Mouse (Mus musculus) v-Abl transformed pro-B cells (cell line): ENCODE data around the gene Ap3b1.

Source experiments
- in situ Hi-C, 2 experiments: fragments of 400-800 bp; cut with MboI; formaldehyde crosslinking; loops; one replicate each; pipeline ENCODE4 v1.15.1; 2025; ENCODE audit not compliant: unreplicated experiment in 2 of 2

Ap3b1 gene

DNA sequence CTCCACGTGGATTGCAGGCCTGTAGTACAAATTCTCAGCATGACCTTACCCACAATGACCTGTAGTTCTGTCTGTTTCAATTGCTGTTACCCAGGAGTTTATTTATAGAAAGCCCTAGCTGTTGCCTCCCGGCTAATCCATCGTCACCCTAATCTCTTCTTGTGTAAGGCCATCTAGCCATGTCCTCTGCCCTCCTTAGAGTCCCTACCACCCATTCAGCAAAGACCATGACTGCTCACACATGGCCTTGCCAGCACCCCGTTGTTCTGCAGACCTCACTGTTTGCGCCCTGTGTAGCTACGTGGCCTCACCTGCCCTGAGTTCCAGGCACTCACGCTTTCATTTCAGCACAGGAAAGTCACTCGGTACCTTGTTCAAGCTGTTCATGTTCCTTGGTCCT lies 160.5 kb downstream of the Ap3b1 start:
- in situ Hi-C loops: no loop called here

DNA sequence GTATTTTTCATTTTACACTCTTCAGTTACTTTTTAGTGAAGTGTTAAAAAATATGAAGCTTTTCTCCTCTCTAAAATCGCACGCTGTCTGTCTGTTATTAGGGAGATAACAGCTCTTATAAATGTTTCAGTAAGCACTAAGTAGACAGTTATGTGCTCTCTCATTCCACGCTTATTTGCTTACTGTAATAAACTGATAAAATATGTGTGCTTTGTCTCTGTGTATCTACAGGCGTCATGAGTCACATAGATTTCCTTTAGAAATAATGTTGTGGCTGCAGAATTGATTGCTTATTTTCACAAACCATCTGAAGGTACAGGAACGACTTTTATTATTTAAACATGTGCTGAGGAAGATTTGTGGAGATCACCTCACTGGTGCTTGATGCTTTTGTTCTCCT lies 164.5 kb downstream of the Ap3b1 start:
- in situ Hi-C loops: no loop called here

DNA sequence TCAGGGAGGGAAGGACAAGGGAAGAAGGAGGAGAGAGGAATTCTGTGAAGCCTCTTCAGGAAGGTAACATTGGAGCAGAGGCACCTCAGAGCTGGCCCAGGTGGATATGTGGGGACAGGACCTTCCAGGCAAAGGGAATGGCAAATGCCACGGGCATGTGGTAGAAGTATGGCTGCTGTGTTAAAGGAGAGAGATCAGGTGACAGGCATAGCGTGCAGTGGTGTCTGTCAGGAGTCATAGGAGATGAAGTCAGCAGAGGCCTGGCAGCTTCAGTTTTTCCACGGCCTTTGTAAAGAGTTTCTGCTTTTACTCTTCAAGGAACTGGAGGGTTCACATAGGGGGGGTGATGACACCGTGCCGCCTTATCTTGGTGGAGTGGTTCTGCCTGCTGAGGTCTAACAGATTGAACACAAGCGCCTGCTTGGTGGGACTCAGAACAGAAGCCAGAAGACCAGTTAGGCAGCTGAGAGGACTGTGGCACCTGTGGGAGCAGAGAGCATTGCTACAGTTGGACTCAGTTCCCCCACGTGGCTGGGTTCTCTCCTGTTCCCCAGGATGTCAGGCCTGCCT lies 166.0 kb downstream of the Ap3b1 start:
- in situ Hi-C loops: loop anchor here in 1 of 2 experiments (25.0 kb wide), 1 partner anchor 963 kb away; the partner anchor contains the start of gene S100z

DNA sequence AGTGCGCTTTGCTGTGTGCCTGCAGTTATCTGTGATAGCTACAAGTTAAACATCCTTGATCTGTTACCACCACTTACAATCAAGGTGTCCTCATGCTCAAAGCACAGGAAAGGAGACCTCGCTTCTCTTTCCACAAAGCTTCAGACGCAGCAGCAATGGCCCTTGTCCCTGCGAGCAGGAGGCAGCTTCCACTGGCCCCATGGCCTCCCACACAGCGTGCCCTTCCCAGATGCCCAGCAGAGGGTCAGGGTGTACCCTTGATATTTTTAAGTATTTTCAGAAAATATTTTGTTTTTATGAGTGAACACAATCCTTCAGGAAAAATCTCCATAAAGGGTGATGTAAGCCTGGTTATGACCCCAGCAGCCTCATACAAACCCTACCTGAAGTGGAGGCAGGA lies 170.4 kb downstream of the Ap3b1 start:
- in situ Hi-C loops: loop anchor here in 1 of 2 experiments (25.0 kb wide), 1 partner anchor 958 kb away; the partner anchor contains the start of gene S100z

DNA sequence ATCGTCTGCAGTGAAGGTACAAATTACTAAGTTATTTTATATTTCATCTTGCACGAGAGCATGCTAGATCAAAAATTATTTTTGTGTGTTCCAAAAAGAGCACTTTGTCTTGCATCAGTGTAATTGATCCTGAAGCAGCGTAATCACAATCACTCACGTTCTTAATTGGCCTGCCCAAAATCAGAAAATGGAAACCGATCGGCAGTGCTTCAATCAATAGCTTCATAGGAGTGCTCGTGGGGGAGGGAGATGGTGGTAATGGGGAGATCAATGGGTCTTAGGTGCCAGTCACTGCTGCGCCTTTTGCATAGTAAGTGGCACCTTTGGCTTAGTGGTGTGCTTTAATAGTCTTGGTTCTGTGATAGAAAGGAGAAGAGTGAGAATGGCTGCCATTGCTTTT lies 174.8 kb downstream of the Ap3b1 start:
- in situ Hi-C loops: loop anchor here in 1 of 2 experiments (25.0 kb wide), 1 partner anchor 954 kb away; the partner anchor contains the start of gene S100z

DNA sequence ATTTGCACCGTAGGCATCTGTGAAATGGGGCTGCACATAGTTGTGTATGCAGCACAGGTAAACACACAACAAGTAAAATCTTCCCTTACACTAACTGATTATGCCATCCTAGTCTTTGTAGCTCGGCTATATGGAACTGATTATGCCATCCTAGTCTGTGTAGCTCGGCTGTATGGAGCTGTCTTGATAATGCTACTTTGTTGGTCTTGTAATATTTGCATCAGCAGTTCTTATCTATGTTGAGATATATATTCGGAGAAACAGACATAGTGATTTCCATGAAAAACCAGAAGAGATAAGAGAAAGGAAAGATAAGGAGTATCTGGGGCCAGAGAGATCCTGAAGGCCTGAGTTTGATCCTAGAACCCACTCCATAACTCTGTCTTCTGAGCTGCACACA lies 178.6 kb downstream of the Ap3b1 start:
- in situ Hi-C loops: loop anchor here in 1 of 2 experiments (25.0 kb wide), 1 partner anchor 950 kb away; the partner anchor contains the start of gene S100z

DNA sequence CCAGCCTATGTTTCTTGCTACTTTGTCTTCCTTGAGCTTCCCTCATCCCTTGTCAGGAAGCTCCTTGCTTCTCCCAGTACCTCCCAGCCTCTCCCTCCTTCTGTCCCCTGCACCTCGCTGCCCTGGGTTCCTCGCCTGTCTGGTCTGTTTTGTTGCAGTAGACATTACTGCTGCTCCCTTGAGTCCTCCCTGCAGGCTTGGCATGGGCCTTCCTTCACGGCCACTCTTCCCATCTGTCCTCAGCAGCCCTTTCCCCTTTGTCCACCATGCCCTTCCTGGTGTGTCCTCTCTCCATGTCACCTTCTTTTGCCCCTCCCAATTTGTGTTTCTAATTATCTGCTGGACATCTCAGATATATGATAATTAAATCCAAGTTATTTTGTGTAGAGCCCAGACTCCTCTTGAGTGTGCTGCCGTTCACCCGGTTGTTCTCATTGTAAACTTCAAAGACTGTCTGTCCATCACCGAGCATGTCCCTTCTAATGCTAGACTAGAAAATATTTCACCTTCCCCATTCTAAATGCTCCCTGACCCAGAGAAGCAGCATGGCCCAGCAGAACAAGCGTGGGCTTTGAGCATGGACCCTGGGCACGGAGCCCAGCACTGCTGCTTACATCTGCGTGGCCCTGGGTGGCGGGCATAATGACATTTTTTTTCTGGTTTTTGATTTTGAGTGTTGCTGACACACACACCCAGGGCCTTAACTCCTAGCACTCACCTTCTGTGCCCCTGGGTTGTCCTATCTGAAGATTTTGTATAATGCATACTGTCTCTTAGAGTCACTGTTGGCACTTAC lies 181.3 kb downstream of the Ap3b1 start:
- in situ Hi-C loops: loop anchor here in 1 of 2 experiments (25.0 kb wide), 1 partner anchor 947 kb away; the partner anchor contains the start of gene S100z

DNA sequence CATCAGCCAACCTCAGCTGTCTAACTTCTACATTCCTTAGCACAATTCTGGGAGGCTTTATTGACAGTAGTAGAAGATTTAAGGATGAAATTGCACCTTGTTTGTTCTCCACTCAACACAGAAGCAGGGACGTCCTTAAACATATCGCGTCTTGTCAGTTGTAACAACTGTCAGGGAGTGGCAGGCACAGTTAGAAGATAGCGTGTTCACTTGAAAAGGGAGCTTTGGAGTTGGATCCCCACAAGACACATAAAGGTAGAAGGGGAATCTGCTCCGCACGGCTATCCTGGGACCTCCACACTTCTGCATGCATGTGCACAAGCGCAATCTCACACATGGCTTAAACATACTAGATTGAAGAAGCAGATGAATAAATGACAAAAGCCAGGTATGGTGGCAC lies 183.3 kb downstream of the Ap3b1 start:
- in situ Hi-C loops: loop anchor here in 1 of 2 experiments (25.0 kb wide), 1 partner anchor 945 kb away; the partner anchor contains the start of gene S100z

DNA sequence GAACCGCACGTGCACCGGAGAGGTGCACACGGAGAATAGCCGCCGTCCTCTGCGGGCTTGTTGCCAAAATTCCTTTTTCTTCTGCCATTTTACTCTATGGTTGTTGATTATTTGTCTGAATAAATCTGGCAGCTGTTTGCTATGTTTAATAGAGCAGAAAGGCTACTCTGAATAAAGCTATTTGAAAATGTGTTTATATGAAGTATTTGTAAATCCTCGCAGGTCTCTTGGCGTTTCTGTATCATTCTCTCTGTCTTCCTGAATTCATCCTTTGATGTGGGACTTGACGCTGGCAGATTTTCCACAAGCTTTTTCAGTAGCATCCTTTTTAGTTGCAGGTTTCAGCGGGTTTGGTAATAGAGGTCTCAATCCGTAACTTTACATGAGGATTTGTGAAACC lies 185.5 kb downstream of the Ap3b1 start:
- in situ Hi-C loops: loop anchor here in 1 of 2 experiments (25.0 kb wide), 1 partner anchor 943 kb away; the partner anchor contains the start of gene S100z

DNA sequence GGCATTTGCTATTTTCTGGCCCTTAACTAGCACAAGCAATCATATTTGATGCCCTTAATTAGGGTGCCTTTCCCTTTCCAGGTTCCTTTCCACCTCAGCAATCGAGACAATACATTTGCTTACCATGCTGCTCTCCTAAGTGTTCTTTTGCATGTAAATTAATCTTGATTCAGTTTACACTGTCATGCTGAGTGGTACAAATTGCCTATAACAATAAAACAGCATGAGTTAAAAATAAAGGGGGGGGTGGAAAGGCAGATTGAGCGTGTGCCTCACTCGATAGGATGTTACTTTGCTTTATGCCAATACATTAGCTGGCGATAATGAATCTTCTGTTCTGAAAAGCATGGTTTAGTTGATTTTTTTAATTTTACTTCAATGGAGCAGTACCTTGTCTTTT lies 187.0 kb downstream of the Ap3b1 start:
- in situ Hi-C loops: loop anchor here in 1 of 2 experiments (25.0 kb wide), 1 partner anchor 942 kb away; the partner anchor contains the start of gene S100z

DNA sequence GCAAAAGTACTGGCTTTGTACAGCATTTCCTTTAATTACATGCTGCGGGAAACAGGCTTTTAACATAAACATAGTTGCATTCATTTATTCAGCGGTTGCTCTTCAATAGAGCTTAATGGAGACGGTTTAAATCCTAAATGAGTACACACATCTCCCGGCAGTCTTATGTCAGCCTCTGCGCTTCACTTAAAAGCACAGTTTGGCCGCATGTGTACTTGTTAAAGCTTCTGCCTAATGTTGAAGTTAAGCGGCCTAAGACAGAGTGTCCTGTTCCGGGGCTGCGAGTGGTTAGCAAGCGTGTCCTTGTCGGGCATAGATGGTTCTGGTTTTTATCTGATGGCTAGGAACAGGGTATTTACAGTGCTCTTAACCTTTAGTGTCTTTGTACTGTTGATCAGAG lies 187.5 kb downstream of the Ap3b1 start:
- in situ Hi-C loops: loop anchor here in 1 of 2 experiments (25.0 kb wide), 1 partner anchor 941 kb away; the partner anchor contains the start of gene S100z

DNA sequence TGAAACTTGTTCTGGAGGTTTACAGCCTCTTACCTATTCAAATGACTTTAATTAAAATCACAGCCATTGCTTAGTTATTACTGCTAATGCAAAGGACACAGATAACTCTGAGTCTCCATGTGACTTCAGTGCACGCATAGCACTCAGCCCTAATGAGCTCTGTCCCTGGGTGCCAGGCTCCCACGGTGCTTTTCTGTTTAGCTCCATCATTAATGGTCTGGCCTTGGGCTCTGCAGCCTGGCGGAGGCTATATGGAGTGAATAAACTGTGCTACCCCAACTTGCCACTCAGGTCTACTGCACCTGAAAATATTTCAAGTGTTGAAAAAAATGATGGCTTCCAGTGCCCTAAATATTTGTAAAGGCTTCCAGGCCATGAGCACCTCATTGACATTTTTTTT lies 190.8 kb downstream of the Ap3b1 start:
- in situ Hi-C loops: loop anchor here in 1 of 2 experiments (25.0 kb wide), 1 partner anchor 938 kb away; the partner anchor contains the start of gene S100z

DNA sequence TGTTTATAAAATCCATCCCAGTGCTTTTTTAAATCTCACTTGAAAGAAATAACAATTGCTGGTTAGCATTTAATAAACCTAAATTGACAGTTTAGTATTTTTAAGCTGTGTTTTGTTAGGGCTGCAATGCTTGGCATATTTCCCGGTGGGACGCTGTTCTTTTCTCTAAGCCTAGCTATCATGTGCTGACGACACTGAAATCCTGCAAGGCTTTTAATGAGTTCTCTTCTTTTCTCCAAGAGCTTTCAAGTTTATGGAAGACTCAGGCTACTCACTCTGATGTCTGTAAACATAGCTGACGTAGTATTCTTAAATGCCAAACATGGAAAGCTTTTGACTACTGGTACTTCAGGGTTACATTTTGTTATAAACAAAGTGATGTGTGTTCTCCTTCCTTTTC lies 191.3 kb downstream of the Ap3b1 start:
- in situ Hi-C loops: loop anchor here in 1 of 2 experiments (10.0 to 25.0 kb wide), 2 partner anchors 762 to 935 kb away; partner anchors contain the start of gene Zbed3

DNA sequence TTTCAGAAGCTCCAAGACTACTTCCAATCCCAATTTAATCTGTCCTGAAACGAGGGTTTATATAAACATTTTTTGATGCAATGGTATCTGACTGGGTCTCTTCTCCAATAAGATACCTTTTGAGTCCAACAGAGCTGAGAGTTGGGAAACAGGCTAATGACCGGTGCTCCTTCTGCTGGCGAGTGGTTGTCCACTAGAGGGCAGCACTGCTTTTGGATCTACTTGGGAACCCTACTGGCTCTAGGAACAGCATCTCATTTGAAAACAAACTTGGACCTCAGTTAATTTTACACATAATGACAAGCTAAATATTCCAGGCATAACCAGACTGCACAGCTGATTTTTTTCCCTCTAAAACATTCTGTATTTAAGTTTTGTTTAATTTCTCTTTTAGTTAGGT lies 201.3 kb downstream of the Ap3b1 start:
- in situ Hi-C loops: loop anchor here (5.0 to 25.0 kb wide), 4 partner anchors 382 to 752 kb away; partner anchors contain the start of gene Zbed3 (in 1 of the 2)

DNA sequence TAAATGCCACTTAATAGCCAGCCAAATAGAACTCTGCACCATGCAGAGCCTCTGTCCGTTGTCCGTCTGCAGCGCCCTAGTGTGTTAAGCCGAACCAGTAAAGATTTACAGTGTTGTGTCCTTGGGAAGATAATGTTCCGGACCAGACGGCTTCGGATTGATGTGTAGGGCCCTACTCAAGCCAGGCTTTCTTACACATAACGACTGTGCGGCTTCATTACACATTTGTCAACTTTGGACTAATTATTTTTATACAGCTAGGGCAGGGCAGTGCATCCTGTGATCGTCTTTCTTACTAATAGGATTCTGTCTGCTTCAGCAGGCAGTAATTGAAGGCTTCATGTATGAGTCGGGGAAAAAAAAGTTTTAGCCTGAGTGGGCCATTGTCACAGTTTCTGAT lies 202.1 kb downstream of the Ap3b1 start:
- in situ Hi-C loops: loop anchor here (5.0 to 25.0 kb wide), 4 partner anchors 381 to 751 kb away; partner anchors contain the start of gene Zbed3 (in 1 of the 2)

DNA sequence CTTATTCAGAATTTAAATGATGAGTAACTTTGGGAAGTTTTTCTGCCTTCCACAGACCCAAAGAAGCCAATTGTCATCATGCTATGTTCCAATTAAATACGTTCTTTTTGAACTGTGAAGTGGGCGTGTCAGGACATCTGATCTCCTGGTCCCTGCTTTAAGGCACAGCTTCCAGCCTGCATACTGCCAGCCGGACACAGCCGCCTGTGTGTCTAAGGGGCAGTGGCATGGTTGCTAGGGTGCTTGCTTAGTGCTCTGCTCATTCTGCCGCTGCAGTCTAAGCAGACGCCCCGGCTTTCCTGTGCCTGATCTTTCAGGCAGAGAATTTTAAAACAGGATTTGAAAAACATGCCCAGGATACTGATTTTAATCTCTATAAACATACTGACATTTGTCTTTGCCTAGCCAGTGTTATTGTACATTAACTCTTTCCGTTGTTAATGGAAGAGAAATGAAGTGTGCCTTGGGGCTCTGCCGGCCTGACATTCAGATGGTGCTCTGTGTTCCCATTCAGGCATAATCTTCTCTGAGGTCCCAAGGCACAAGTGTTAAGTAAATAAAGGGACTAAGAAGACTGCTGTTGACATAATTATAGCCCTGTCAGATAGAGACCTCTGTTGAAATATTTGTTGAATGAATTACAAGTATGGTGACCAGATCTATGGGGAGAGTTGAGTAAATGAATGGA lies 204.0 kb downstream of the Ap3b1 start:
- in situ Hi-C loops: loop anchor here (5.0 to 25.0 kb wide), 4 partner anchors 380 to 750 kb away; partner anchors contain the start of gene Zbed3 (in 1 of the 2)

DNA sequence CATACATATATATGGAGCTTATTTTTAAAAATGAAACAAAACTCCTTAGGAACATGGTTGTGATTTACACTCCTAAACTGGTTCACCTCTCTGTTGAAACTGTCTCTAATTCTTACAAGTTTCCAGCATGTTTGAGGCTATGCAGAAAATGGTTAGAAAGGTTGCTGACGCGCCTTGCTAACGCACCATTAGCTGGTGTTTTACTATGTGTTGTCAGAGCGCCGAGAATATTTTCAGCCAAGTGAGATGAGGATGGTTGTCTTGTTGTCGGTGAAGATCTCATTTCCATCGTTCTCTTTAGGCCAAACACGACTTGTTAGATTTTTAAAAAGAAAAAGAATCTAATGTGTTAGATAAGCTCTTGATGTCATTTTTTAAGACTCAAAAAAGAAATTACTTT lies 205.1 kb downstream of the Ap3b1 start:
- in situ Hi-C loops: loop anchor here (5.0 to 25.0 kb wide), 4 partner anchors 378 to 748 kb away; partner anchors contain the start of gene Zbed3 (in 1 of the 2)

DNA sequence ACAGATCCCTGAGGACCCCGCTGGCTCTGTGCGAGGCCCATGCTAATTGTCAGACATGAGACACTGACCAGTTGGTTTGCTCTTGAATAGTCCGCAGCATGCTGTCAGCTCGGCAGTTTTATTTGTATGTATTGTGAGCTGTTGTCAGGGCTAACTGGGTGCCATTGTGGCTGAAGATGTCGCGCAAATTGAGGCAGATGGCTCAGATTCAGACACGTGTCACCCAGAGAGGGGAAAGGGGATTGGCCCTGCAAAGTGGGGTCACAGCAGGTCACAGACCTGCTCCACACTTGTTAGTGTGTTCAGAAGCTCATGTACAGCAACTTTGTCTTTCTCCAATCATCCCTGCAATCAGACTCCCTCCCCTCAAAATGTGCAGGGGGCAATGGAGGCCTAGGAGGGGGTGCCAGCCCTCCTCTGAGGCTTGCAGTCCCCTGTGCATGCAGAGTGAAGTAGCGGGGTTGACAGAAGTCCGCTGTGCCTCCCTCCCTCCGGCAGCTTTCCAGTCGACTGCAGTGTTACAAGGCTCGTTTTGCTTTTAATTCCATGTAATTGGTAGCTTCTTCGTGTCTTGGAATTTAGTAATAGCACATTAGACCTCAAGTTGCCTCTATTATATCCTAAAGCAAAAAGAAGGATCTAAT lies 205.7 kb downstream of the Ap3b1 start:
- in situ Hi-C loops: loop anchor here (5.0 to 25.0 kb wide), 4 partner anchors 378 to 748 kb away; partner anchors contain the start of gene Zbed3 (in 1 of the 2)

DNA sequence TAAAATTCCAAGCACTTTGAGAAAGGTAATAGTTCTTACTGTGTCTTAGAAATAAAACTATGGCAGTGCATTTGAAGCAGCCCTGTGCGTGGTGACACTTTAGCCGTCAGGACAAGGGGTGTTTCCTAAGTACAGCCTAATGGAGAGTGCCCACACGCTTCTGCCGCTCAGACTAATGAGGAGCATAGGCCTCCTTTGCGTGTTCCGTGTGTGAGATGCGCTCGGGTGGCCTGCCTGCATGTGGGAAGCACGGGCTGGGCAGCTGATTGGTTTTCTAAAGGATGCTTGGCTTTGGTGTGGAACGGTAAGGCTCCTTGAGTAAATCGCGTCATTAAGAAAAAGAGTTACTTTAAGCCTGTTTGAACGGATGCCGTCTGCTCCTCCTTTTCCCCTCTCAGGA lies 206.4 kb downstream of the Ap3b1 start:
- in situ Hi-C loops: loop anchor here (10.0 to 25.0 kb wide), 3 partner anchors 380 to 747 kb away; partner anchors contain the start of gene Zbed3 (in 1 of the 2)
